Mouse (Mus musculus) midbrain, embryonic 14.5 days (tissue): ENCODE results near the gene Ubxn1. TPM values are rescaled to one million over a fixed set of nuclear protein-coding genes. Genes with fewer than 3 reads are reported as not detected.

Experiments used
- ATAC-seq: fragments of 200-750 bp; cut with Nextera tagmentation; 2 replicates; pipeline ENCODE4 v1.8.0; 2017; ENCODE audit warnings: moderate number of reproducible peaks, moderate library complexity; ENCODE audit not compliant: low FRiP score, low TSS enrichment
- DNase-seq: peaks from one replicate; pipeline ENCODE4 v3.0.0-alpha.2; 2015
- H3K27ac ChIP-seq: fragments of 300-500 bp; sonication (generic); replicated peaks from 2 replicates; pipeline ENCODE4 v1.5.1; 2014; ENCODE audit warnings: mild to moderate bottlenecking, low read depth, low read length, moderate library complexity
- H3K27me3 ChIP-seq: fragments of 300-500 bp; sonication (generic); 2 replicates; pipeline ENCODE4 v1.6.1; 2014; ENCODE audit warnings: low read length, control low read depth, mixed read lengths; ENCODE audit not compliant: control insufficient read depth, insufficient read depth
- H3K36me3 ChIP-seq: fragments of 300-500 bp; sonication (generic); 2 replicates; pipeline ENCODE4 v1.6.1; 2014; ENCODE audit warnings: low read length, control low read depth; ENCODE audit not compliant: control insufficient read depth, insufficient read depth
- H3K4me1 ChIP-seq: fragments of 300-500 bp; sonication (generic); 2 replicates; pipeline ENCODE4 v1.6.1; 2014; ENCODE audit warnings: mild to moderate bottlenecking, antibody characterized with exemption, low read length, control low read depth; ENCODE audit not compliant: control insufficient read depth, insufficient read depth
- H3K4me2 ChIP-seq: fragments of 300-500 bp; sonication (generic); 2 replicates; pipeline ENCODE4 v1.6.1; 2014; ENCODE audit warnings: mild to moderate bottlenecking, low read length, moderate library complexity
- H3K4me3 ChIP-seq: fragments of 300-500 bp; sonication (generic); replicated peaks from 2 replicates; pipeline ENCODE4 v1.5.1; 2014; ENCODE audit warnings: low read depth, low read length
- H3K9ac ChIP-seq: fragments of 300-500 bp; sonication (generic); replicated peaks from 2 replicates; pipeline ENCODE4 v1.6.1; 2014; ENCODE audit warnings: mild to moderate bottlenecking, low read length, moderate library complexity
- H3K9me3 ChIP-seq: fragments of 300-500 bp; sonication (generic); 2 replicates; pipeline ENCODE4 v1.6.1; 2016; ENCODE audit warnings: low read length, control low read depth, mixed read lengths; ENCODE audit not compliant: control insufficient read depth
- WGBS: fragments of 180-500 bp; shearing (Covaris S2); extraction: QIAGEN DNeasy Blood & Tissue Kit; methylation state at CpG from one replicate; pipeline ENCODE4 v1.1.7; 2014; 5-methylcytosine and 5-hydroxymethylcytosine counted together
- polyA plus RNA-seq: library from polyadenylated mRNA; unstranded; fragments of >200 nt; fragmentation: Nextera tagmentation; extraction: Ambion mirVana; gene quantifications from 2 replicates; pipeline ENCODE4 v1.2.1, GENCODE M21; 2014

Ubxn1 gene
- polyA plus RNA-seq, 1 experiment from 2014 or later: 139 TPM

GRCm38 (mm10) chr19:8875031-8875430 is 3.7 kb downstream of the Ubxn1 start:
- Histone ChIP-seq H3K36me3 (peaks cover 52% of the 10 kb centered on the region), H3K4me2 (no peak overlapping the region), H3K4me3 (no peak overlapping the region), H3K9me3 (no peaks in the 10 kb centered on the region), H3K4me1 (peaks cover 13% of the 10 kb centered on the region), H3K9ac (no peak overlapping the region), H3K27ac (no peak overlapping the region), H3K27me3 (no peaks in the 10 kb centered on the region)
- 98% methylated on average over 7 of the region's 7 CpGs for WGBS
- no peak for ATAC-seq
- DNase-seq: no peak

GRCm38 (mm10) chr19:8880311-8881033 is 9.2 kb downstream of the Ubxn1 start, which contains the start of gene Uqcc3:
TSS of gene Uqcc3 (minus strand) at chr19:8880923.
- peak within 1 kb of the TSS; percentile 88 for H3K9ac ChIP-seq
- peaks cover 10% of the 10 kb centered on the region; the same call in 1 of the 2 replicates for H3K4me1 ChIP-seq
- no peaks in the 10 kb centered on the region for H3K27me3 ChIP-seq
- ATAC-seq (peak; percentile 96), DNase-seq (peak; percentile 92)
- H3K4me2 ChIP-seq: peak within 1 kb of the TSS; percentile 91
- peak within 1 kb of the TSS; percentile 72 for H3K4me3 ChIP-seq
- H3K9me3 ChIP-seq: no peaks in the 10 kb centered on the region
- WGBS: under 1% methylated on average over 42 of the region's 42 CpGs
- peak within 1 kb of the TSS; percentile 87 for H3K27ac ChIP-seq
- peaks cover 30% of the 10 kb centered on the region for H3K36me3 ChIP-seq

GRCm38 (mm10) chr19:8881034-8881392 is 9.7 kb downstream of the Ubxn1 start:
- peak overlapping the region; percentile 88; the same call in 1 of the 2 replicates for H3K9ac ChIP-seq
- H3K27ac ChIP-seq: peak overlapping the region; percentile 87; the same call in 1 of the 2 replicates

GRCm38 (mm10) chr19:8883616-8884015 is 12.3 kb downstream of the Ubxn1 start, which contains the start of the genes Lbhd1 and Gm49403:
TSS of gene Lbhd1 (plus strand) at chr19:8883732.
TSS of gene Gm49403 (plus strand) at chr19:8883930.
- H3K4me3 ChIP-seq: no peak within 1 kb of the TSS
- no peak within 1 kb of the TSS for H3K27ac ChIP-seq
- no peak within 1 kb of the TSS for H3K4me2 ChIP-seq
- no peaks in the 10 kb centered on the region for H3K9me3 ChIP-seq
- no peak within 1 kb of the TSS for H3K9ac ChIP-seq
- H3K4me1 ChIP-seq: peaks cover 18% of the 10 kb centered on the region
- ATAC-seq (no peak), DNase-seq (no peak)
- H3K27me3 ChIP-seq: no peaks in the 10 kb centered on the region
- 65% methylated on average over 3 of the region's 3 CpGs for WGBS
- H3K36me3 ChIP-seq: peaks cover 4% of the 10 kb centered on the region; the same call in 1 of the 2 replicates

More at GRCm38 (mm10) chr19:8881034-8881392, 9.7 kb downstream of the Ubxn1 start:
- no peaks in the 10 kb centered on the region for H3K27me3 ChIP-seq
- 12% methylated on average over 3 of the region's 3 CpGs for WGBS
- H3K4me1 ChIP-seq: peaks cover 10% of the 10 kb centered on the region; the same call in 1 of the 2 replicates
- peak overlapping the region; percentile 72 for H3K4me3 ChIP-seq
- no peak for ATAC-seq
- H3K9me3 ChIP-seq: no peaks in the 10 kb centered on the region
- DNase-seq: no peak
- peaks cover 24% of the 10 kb centered on the region for H3K36me3 ChIP-seq
- H3K4me2 ChIP-seq: peak overlapping the region; percentile 91

- no peak overlapping the region for H3K4me2 ChIP-seq
- peaks cover 3% of the 10 kb centered on the region for H3K36me3 ChIP-seq
- H3K9me3 ChIP-seq: no peaks in the 10 kb centered on the region
- DNase-seq (no peak), ATAC-seq (no peak)
- peaks cover 15% of the 10 kb centered on the region for H3K4me1 ChIP-seq
- H3K27ac ChIP-seq: no peak overlapping the region
- H3K4me3 ChIP-seq: no peak overlapping the region
- no peak overlapping the region for H3K9ac ChIP-seq
- 54% methylated on average over 1 of the region's 1 CpGs for WGBS
- H3K27me3 ChIP-seq: no peaks in the 10 kb centered on the region
Measured at GRCm38 (mm10) chr19:8886916-8887584, 15.8 kb downstream of the Ubxn1 start.

- no peak for ATAC-seq
- peak overlapping the region; percentile 84 for H3K4me2 ChIP-seq
- peaks cover 3% of the 10 kb centered on the region for H3K36me3 ChIP-seq
- H3K9ac ChIP-seq: peak overlapping the region; percentile 75
- DNase-seq: no peak
- peaks cover 15% of the 10 kb centered on the region for H3K4me1 ChIP-seq
- no peaks in the 10 kb centered on the region for H3K27me3 ChIP-seq
- no peaks in the 10 kb centered on the region for H3K9me3 ChIP-seq
- H3K27ac ChIP-seq: peak overlapping the region; percentile 71
- H3K4me3 ChIP-seq: peak overlapping the region; percentile 61
- 15% methylated on average over 19 of the region's 19 CpGs for WGBS
Measured at GRCm38 (mm10) chr19:8887585-8888463, 16.5 kb downstream of the Ubxn1 start.

GRCm38 (mm10) chr19:8888511-8889385 is 17.5 kb downstream of the Ubxn1 start, which contains the start of the genes 1810009A15Rik and Gm49416:
TSS of gene 1810009A15Rik (plus strand) at chr19:8888853.
TSS of gene Gm49416 (plus strand) at chr19:8888926.
- WGBS: 1% methylated on average over 58 of the region's 58 CpGs
- no peaks in the 10 kb centered on the region for H3K27me3 ChIP-seq
- peak within 1 kb of the TSS; percentile 75 for H3K9ac ChIP-seq
- no peaks in the 10 kb centered on the region for H3K9me3 ChIP-seq
- peak within 1 kb of the TSS; percentile 61 for H3K4me3 ChIP-seq
- H3K27ac ChIP-seq: peak within 1 kb of the TSS; percentile 72
- H3K36me3 ChIP-seq: peaks cover 3% of the 10 kb centered on the region
- ATAC-seq (peak; percentile 96), DNase-seq (peak; percentile 98)
- peaks cover 22% of the 10 kb centered on the region for H3K4me1 ChIP-seq
- H3K4me2 ChIP-seq: peak within 1 kb of the TSS; percentile 84
